Mouse (Mus musculus) olfactory bulb, adult 2 months (tissue): Measurements from ENCODE around the gene Ubac2. TPM values are rescaled to one million over a fixed set of nuclear protein-coding genes. Genes with fewer than 3 reads are reported as not detected.

ENCODE experiments used
- H3K27ac ChIP-seq: fragments of 200-500 bp; 2 replicates; pipeline ENCODE4 v1.5.1; 2012; ENCODE audit warnings: low read depth, low read length; ENCODE audit not compliant: insufficient read depth
- H3K4me1 ChIP-seq: fragments of 200-500 bp; 2 replicates; pipeline ENCODE4 v1.6.1; 2012; ENCODE audit warnings: low read length; ENCODE audit not compliant: control insufficient read depth, insufficient read depth
- H3K4me3 ChIP-seq: fragments of 200-500 bp; 2 replicates; pipeline ENCODE4 v1.5.1; 2012; ENCODE audit warnings: mild to moderate bottlenecking, low read depth, low read length, moderate library complexity; ENCODE audit not compliant: insufficient read depth
- CTCF ChIP-seq: fragments of 200-500 bp; IDR thresholded peaks from 2 replicates; pipeline ENCODE4 v1.5.1; 2012; ENCODE audit warnings: low read depth, mild to moderate bottlenecking, low read length, moderate library complexity; ENCODE audit not compliant: insufficient read depth
- POLR2A ChIP-seq: fragments of 200-500 bp; IDR thresholded peaks from 2 replicates; pipeline ENCODE4 v1.6.1; 2012; ENCODE audit warnings: mild to moderate bottlenecking, low read depth, low read length, moderate library complexity; ENCODE audit not compliant: insufficient read depth
- WGBS: fragments of 180-500 bp; shearing (Covaris S2); methylation state at CpG from one replicate; pipeline ENCODE4 v1.1.7; 2018; 5-methylcytosine and 5-hydroxymethylcytosine counted together
- polyA plus RNA-seq: library from polyadenylated mRNA; stranded (reverse); fragments of >200 nt; gene quantifications from 2 replicates; pipeline ENCODE4 v1.2.4, GENCODE M21; 2012; ENCODE audit warnings: low replicate concordance; ENCODE audit not compliant: missing spikeins, insufficient read depth, insufficient read length

Gene Ubac2
- polyA plus RNA-seq, 1 experiment, result not detected

- no peak overlapping the region for H3K4me3 ChIP-seq
- TF ChIP-seq POLR2A, result no peak
- TF ChIP-seq CTCF, result no peak
- H3K4me1 ChIP-seq, result peaks cover 25% of the 10 kb centered on the region
- WGBS, result 38% methylated on average over 9 of the region's 9 CpGs
- H3K27ac ChIP-seq, result peak overlapping the region; percentile 29; the same call in 1 of the 2 replicates
Observed at GRCm38 (mm10) chr14:121963251-121963941, 85.0 kb downstream of the Ubac2 start.

GRCm38 (mm10) chr14:121963942-121964335, 85.5 kb downstream of the Ubac2 start:
- 16% methylated on average over 4 of the region's 4 CpGs for WGBS
- TF ChIP-seq CTCF, result no peak
- TF ChIP-seq POLR2A, result no peak

GRCm38 (mm10) chr14:121964990-121965389, 86.6 kb downstream of the Ubac2 start, which contains the start of gene Gpr183:
Gene Gpr183 (minus strand): TSS chr14:121965195.
- Histone ChIP-seq H3K4me1 (peaks cover 35% of the 10 kb centered on the region), H3K27ac (peak within 1 kb of the TSS; percentile 50), H3K4me3 (no peak within 1 kb of the TSS)
- TF ChIP-seq CTCF, result no peak
- no peak for TF ChIP-seq POLR2A
- 80% methylated on average over 6 of the region's 6 CpGs for WGBS

More at GRCm38 (mm10) chr14:121963942-121964335, 85.5 kb downstream of the Ubac2 start:
- H3K4me1 ChIP-seq, result peaks cover 25% of the 10 kb centered on the region
- H3K4me3 ChIP-seq, result no peak overlapping the region
- H3K27ac ChIP-seq, result peak overlapping the region; percentile 50

- TF ChIP-seq CTCF (no peak), POLR2A (no peak)
- Histone ChIP-seq H3K4me1 (peaks cover 36% of the 10 kb centered on the region), H3K4me3 (no peak overlapping the region), H3K27ac (no peak overlapping the region)
- 92% methylated on average over 4 of the region's 4 CpGs for WGBS
Observed at GRCm38 (mm10) chr14:121965461-121965860, 87.0 kb downstream of the Ubac2 start.

- Histone ChIP-seq H3K27ac (no peak overlapping the region), H3K4me1 (peaks cover 24% of the 10 kb centered on the region), H3K4me3 (no peak overlapping the region)
- TF ChIP-seq CTCF (no peak), POLR2A (no peak)
- 86% methylated on average over 4 of the region's 4 CpGs for WGBS
Observed at GRCm38 (mm10) chr14:121967095-121967494, 88.7 kb downstream of the Ubac2 start.

- no peak overlapping the region for H3K27ac ChIP-seq
- 100% methylated on average over 1 of the region's 1 CpGs for WGBS
- no peak for TF ChIP-seq POLR2A
- TF ChIP-seq CTCF, result no peak
- no peak overlapping the region for H3K4me3 ChIP-seq
- H3K4me1 ChIP-seq, result peaks cover 14% of the 10 kb centered on the region
Observed at GRCm38 (mm10) chr14:121970402-121970801, 92.0 kb downstream of the Ubac2 start.

GRCm38 (mm10) chr14:121973114-121973513, 94.7 kb downstream of the Ubac2 start:
- Histone ChIP-seq H3K4me3 (no peak overlapping the region), H3K4me1 (peaks cover 14% of the 10 kb centered on the region), H3K27ac (no peak overlapping the region)
- no peak for TF ChIP-seq POLR2A
- no peak for TF ChIP-seq CTCF
- 94% methylated on average over 10 of the region's 10 CpGs for WGBS

- Histone ChIP-seq H3K27ac (no peak overlapping the region), H3K4me3 (no peak overlapping the region), H3K4me1 (peaks cover 8% of the 10 kb centered on the region; the same call in 1 of the 2 replicates)
- TF ChIP-seq CTCF (no peak), POLR2A (no peak)
- 92% methylated on average over 1 of the region's 1 CpGs for WGBS
Observed at GRCm38 (mm10) chr14:121981531-121981930, 103.1 kb downstream of the Ubac2 start.

GRCm38 (mm10) chr14:121983009-121983933, 104.9 kb downstream of the Ubac2 start:
- Histone ChIP-seq H3K27ac (no peak overlapping the region), H3K4me1 (peaks cover 12% of the 10 kb centered on the region), H3K4me3 (no peak overlapping the region)
- TF ChIP-seq POLR2A (no peak), CTCF (no peak)
- WGBS, result 84% methylated on average over 8 of the region's 8 CpGs
